Mouse (Mus musculus): Measurements from ENCODE around the gene Oard1.

The Oard1 gene

DNA sequence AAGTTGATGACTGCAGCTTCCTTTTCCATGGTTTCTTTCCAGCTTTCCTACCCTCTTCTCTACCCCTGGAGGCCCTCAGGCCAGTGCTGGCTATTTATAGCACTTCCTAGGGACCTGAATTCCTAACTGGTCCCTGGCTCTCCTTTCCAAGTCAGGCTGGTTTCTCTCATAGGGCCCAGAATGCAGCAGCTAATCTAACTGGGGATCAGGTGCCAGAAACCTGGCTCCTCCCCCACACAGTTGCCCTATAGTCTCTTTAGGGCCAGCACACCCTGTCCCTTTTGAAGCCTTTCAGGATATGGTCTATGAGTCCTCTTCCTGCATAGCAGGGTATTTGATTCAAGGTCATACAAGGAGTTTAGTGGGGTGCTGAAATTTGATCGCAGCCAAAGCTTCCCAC lies 26.7 kb downstream of the Oard1 start:
- DNase-seq (ENCODE audit: low read depth, low spot score) = no peak

DNA sequence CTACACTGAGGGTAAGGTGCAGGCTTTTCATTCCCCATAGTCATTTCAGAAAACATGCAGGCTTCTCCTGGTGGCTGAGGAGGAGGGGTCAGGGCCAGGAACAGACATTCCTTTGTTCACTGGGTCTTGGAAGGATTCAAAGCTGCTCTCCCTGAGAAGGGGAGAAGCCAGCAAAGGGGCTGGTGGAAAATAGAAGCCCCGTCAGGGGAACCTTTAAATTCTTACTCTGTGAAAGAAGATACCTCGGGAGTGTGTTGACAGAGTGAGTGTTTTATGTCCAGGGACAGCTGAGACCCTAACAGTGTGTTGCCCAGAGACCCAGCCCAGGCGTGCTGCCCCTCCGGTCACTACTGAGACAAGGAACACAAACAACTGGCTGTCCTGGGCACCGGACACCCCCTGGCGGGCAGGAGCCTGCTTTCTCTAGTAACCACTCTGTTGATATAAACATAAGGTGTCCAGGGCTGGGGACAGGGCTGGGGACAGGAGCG lies 27.7 kb downstream of the Oard1 start:
- DNase-seq (ENCODE audit: low read depth, low spot score) = no peak

DNA sequence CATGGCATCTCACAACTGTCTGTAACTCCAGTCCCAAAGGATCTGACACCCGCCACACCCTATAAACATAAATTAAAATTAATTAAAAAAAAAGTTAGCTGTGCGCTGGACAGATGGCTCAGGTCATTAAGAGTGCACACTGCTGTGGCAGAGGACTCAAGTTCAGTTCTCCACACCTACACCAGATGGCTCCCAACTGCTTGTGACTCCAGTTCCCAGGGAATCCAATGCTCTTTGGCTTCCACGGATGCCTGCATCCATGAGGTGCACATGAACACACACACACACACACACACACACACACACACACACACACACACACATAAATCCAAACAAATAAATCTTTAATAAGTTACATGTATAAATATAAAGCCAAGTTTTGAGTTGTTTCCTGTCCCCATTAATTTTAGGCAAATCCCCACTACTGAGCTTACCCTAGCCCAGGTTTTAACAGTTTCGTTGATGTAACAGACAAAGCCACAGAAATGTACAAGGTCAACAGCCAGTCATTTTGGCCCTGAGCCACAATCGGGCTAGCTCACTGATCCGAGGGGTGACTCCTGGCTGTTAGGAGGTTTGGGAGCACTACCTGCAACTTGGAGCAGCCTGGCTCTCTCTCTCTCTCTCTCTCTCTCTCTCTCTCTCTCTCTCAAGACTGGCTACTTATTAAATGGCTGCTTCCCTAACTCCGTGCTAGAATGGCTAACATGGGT lies 33.1 kb downstream of the Oard1 start:
- DNase-seq (ENCODE audit: low read depth, low spot score) = no peak

DNA sequence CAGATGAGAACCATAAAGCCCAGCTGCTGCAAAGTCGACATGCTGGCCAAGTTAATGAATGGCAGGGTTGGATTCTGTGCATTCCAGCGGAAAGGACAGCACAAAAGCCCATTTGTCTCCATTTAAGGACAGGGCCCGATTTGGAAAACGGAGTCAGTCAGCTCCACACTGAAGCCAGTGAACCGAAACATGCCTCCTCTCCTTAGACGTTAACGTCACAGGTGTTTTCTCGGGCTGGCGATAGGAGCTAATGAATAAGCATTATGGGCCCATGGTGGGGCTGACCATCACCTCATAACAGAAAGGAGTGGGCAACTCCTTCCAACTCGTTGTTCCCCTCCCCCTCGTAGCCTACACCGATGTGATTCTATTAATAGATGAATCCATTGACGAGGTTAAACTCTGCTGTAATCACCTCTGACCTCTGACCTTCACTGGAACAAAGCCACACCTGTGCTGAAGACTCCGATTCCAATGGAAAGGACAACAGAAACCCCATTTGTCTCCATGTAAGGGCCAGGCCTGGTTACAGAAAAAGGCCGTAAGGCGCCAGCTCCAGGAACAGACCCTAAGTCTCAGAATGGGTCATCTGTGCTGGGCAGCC lies 33.8 kb downstream of the Oard1 start:
- DNase-seq (ENCODE audit: low read depth, low spot score) = no peak

GRCm38 (mm10) chr17:48447675-48448074 lies 37.9 kb downstream of the Oard1 start:
- no peak for DNase-seq (ENCODE audit: low read depth, low spot score)

- DNase-seq (ENCODE audit: low read depth, low spot score) = no peak
These were observed 41.0 kb downstream of the Oard1 start for GRCm38 (mm10) chr17:48450666-48451352.

GRCm38 (mm10) chr17:48451353-48451675 lies 41.5 kb downstream of the Oard1 start, which contains the start of gene Tspo2:
Gene Tspo2, minus strand, starts transcription at chr17:48451522.
- no peak for DNase-seq (ENCODE audit: low read depth, low spot score)

- DNase-seq (ENCODE audit: low read depth, low spot score) = no peak
These were observed 42.1 kb downstream of the Oard1 start for GRCm38 (mm10) chr17:48451753-48452444.

- peak; percentile 40 for DNase-seq (ENCODE audit: low read depth, low spot score)
These were observed 43.7 kb downstream of the Oard1 start for GRCm38 (mm10) chr17:48453489-48453888.

GRCm38 (mm10) chr17:48454190-48454589 lies 44.4 kb downstream of the Oard1 start:
- no peak for DNase-seq (ENCODE audit: low read depth, low spot score)

DNA sequence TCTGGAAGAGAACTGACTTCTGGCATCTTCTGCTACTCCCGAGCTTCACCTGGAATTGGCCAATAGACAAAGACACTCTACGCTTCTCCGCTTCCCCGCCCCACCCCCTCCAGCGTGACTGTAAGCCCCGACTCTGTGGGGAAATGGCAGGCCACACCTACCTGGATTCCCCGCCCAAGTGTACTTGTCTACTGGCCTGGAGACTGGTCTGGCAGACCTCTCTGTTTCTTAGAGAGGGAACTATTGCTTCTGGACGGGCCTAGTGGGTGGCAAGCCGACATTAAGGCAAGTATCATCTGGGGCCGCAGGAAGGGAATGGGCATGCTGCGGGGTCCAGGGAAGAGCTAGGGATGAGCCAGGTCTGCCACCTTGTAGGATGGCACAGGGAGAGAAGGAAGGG lies 44.9 kb downstream of the Oard1 start, which contains the start of gene Unc5cl:
Unc5cl (plus strand) TSS at position 214 of the 400 bp plus-strand sequence.
- DNase-seq (ENCODE audit: low read depth, low spot score) = no peak

- no peak for DNase-seq (ENCODE audit: low read depth, low spot score)
These were observed 46.1 kb downstream of the Oard1 start for GRCm38 (mm10) chr17:48455955-48456354.

- DNase-seq (ENCODE audit: low read depth, low spot score) = no peak
These were observed 48.3 kb downstream of the Oard1 start for GRCm38 (mm10) chr17:48457971-48458653.

DNA sequence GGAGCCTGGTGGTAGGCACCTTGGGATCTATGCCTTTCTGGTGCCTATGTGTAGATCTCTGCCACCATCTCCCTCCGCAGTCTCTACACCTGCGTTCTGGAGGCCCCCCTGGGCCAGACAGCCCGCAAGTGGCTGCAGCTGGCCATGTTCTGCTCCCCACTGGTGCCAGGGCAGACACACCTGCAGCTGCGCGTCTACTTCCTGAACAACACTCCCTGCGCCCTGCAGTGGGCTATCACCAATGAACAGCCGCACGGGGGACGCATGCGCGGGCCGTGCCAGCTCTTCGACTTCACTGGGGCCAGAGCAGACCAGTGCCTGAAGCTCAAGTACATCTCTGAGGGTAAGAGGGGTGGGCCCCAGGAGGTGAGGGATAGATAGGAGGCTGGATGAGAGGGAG lies 52.3 kb downstream of the Oard1 start:
- DNase-seq (ENCODE audit: low read depth, low spot score) = peak; percentile 87

GRCm38 (mm10) chr17:48463391-48463790 lies 53.6 kb downstream of the Oard1 start:
- peak; percentile 72 for DNase-seq (ENCODE audit: low read depth, low spot score)
